Mouse (Mus musculus): Measurements from ENCODE around the gene Slc13a2. TPM values are rescaled to one million over a fixed set of nuclear protein-coding genes. Genes with fewer than 3 reads are reported as not detected.
A peak's percentile ranks its signal among the peaks of the same experiment; 100 is the strongest.

The Slc13a2 gene
- total and polyA plus RNA-seq, 2 experiments from 2014 or later: not detected

DNA sequence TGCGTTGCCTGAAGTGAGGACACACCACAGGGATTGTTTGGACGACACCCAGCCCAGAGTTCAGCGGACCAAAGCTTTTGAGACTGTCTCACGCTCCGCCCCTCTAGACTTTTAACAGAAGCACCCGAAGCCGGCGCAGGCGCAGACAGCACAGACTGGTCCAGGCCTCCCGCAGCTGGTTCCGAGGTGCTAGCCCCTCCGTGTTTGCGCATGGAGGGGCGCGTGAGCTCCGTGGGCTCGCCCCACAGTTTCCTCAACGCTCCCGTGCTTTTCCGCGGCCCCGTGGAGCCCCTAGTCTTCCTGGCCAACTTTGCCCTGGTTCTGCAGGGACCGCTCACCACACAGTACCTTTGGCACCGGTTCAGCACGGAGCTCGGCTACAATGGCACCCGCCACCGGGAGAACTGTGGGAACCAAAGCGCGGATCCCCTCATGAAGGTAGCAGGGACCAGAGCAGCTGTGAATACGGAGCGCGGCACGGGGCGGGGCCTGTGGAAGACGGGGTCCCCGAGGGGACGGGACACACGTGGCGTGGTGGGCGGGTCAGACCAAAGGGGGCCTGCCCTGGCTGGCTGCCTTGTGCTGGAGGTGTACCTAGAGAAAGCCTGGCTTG is 43.7 kb upstream of the Slc13a2 start, which contains the start of gene Slc46a1:
Gene Slc46a1, plus strand, starts transcription at position 130 of the 613 bp plus-strand sequence.
- Histone ChIP-seq H3K4me3 (ENCODE audit: low read depth, low read length) (peak within 1 kb of the TSS; percentile 59), H3K27ac (ENCODE audit: low read depth, low read length) (peak within 1 kb of the TSS; percentile 79), H3K4me2 (ENCODE audit: low read depth, low read length, poor library complexity, severe bottlenecking) (peak within 1 kb of the TSS; percentile 76), H3K27me3 (ENCODE audit: insufficient read depth, low read length) (no peaks in the 10 kb centered on the region), H3K9ac (replicated peaks; ENCODE audit: low read length, poor library complexity, severe bottlenecking) (peak within 1 kb of the TSS; percentile 67), H3K9me3 (ENCODE audit: low read length) (no peaks in the 10 kb centered on the region), H3K4me1 (ENCODE audit: insufficient read depth, low read length) (peaks cover 5% of the 10 kb centered on the region; the same call in 1 of the 2 replicates), H3K36me3 (ENCODE audit: insufficient read depth, low read length) (no peaks in the 10 kb centered on the region)
- WGBS: under 1% methylated on average over 40 of the region's 41 CpGs
- DNase-seq (ENCODE audit: low spot score) (peak; percentile 90), ATAC-seq (ENCODE audit: low FRiP score) (peak; percentile 88)
- TF ChIP-seq CTCF (IDR thresholded peaks at IDR 0.05): no peak

DNA sequence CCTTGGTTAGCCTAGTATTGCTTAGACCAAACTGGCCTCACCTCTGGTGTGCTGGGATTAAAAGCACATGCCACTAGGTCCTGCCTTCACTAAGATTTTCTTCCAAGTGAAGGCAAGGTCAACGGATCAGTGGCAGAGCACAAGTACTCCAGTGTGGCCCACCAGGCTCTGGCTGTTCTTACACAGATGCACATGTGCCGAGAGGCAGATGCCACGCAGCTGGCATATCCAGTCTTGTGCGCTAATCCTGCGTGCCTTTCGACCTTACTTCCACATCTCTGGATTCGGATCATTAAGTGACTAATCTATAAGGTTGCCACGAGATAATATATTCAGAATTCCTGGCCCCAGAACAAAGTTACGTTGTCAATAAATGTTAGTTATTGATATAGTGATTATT is 43.1 kb upstream of the Slc13a2 start:
- WGBS: 18% methylated on average over 9 of the region's 9 CpGs
- no peak overlapping the region for H3K27ac ChIP-seq (ENCODE audit: low read depth, low read length)
- peaks cover 5% of the 10 kb centered on the region; the same call in 1 of the 2 replicates for H3K4me1 ChIP-seq (ENCODE audit: insufficient read depth, low read length)
- no peaks in the 10 kb centered on the region for H3K36me3 ChIP-seq (ENCODE audit: insufficient read depth, low read length)
- H3K27me3 ChIP-seq (ENCODE audit: insufficient read depth, low read length): no peaks in the 10 kb centered on the region
- H3K4me2 ChIP-seq (ENCODE audit: low read depth, low read length, poor library complexity, severe bottlenecking): peak overlapping the region; percentile 76
- no peak overlapping the region for H3K9ac ChIP-seq (replicated peaks; ENCODE audit: low read length, poor library complexity, severe bottlenecking)
- ATAC-seq (ENCODE audit: low FRiP score): no peak
- H3K4me3 ChIP-seq (ENCODE audit: low read depth, low read length): peak overlapping the region; percentile 59
- peak; percentile 7 for DNase-seq (ENCODE audit: low spot score)
- no peaks in the 10 kb centered on the region for H3K9me3 ChIP-seq (ENCODE audit: low read length)
- TF ChIP-seq CTCF (IDR thresholded peaks at IDR 0.05): no peak

DNA sequence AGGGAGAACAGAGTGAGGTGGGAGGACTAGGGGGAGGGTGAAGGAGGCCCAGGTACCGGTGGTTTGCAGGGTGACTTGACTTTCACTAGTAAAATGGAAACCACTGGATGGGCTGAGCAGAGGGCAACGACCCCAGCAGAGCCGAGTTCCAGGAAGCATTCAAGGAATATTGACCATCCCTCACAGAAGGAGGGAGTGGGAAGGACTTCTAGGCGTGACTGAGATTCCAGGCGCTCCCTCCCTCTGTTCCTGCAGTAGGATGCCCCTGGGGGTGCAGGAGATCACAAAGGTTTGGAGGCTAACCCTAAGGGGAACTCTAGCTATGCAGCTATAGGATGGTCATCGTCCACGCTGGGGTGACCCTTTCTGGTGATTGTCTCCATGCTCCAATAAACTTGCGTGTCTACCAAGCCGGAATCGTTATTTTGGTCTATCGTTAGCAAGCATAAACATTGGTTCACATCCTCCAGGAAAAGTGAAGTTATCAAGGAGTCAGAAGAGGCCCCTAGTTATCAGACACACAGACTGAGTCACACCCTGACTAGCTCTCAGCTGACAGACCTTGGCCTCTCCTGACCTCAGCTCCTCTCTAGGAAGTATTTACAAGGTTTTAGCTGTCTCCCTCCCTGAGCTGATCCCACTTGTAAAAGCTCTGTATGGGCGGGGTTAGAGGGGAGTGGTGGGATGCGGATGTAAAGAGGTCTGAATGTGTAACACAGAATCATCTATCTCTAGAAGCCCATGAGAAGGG is 41.4 kb upstream of the Slc13a2 start:
- TF ChIP-seq CTCF (IDR thresholded peaks at IDR 0.05): no peak
- H3K27me3 ChIP-seq (ENCODE audit: insufficient read depth, low read length): no peaks in the 10 kb centered on the region
- no peaks in the 10 kb centered on the region for H3K9me3 ChIP-seq (ENCODE audit: low read length)
- H3K27ac ChIP-seq (ENCODE audit: low read depth, low read length): no peak overlapping the region
- H3K4me1 ChIP-seq (ENCODE audit: insufficient read depth, low read length): peaks cover 5% of the 10 kb centered on the region; the same call in 1 of the 2 replicates
- H3K9ac ChIP-seq (replicated peaks; ENCODE audit: low read length, poor library complexity, severe bottlenecking): no peak overlapping the region
- no peak overlapping the region for H3K4me2 ChIP-seq (ENCODE audit: low read depth, low read length, poor library complexity, severe bottlenecking)
- H3K4me3 ChIP-seq (ENCODE audit: low read depth, low read length): no peak overlapping the region
- H3K36me3 ChIP-seq (ENCODE audit: insufficient read depth, low read length): no peaks in the 10 kb centered on the region
- WGBS: 74% methylated on average over 13 of the region's 13 CpGs
- ATAC-seq (ENCODE audit: low FRiP score) (no peak), DNase-seq (ENCODE audit: low spot score) (no peak)

DNA sequence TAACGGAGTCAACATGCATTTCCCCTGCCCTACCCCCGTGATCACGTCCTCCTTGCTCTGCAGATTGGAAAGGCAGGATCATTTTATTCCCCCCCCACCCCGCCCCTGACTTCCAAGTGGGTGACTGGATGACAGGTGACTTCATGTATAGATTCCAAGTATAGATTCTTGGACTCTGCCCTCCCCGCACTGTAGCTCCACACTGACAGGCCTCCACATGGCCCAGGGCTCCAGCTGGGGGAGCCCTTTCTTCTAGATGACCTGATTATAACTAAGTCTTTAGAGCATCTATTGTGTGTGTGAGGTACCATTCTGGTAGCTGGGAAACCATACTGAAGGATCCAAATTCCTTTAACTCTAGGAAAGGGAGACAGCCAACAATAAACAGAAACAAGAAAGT is 40.7 kb upstream of the Slc13a2 start:
- 78% methylated on average over 5 of the region's 5 CpGs for WGBS
- Histone ChIP-seq H3K4me3 (ENCODE audit: low read depth, low read length) (no peak overlapping the region), H3K9ac (replicated peaks; ENCODE audit: low read length, poor library complexity, severe bottlenecking) (no peak overlapping the region), H3K9me3 (ENCODE audit: low read length) (no peaks in the 10 kb centered on the region), H3K4me2 (ENCODE audit: low read depth, low read length, poor library complexity, severe bottlenecking) (no peak overlapping the region), H3K36me3 (ENCODE audit: insufficient read depth, low read length) (no peaks in the 10 kb centered on the region), H3K27ac (ENCODE audit: low read depth, low read length) (no peak overlapping the region), H3K27me3 (ENCODE audit: insufficient read depth, low read length) (no peaks in the 10 kb centered on the region), H3K4me1 (ENCODE audit: insufficient read depth, low read length) (peaks cover 5% of the 10 kb centered on the region; the same call in 1 of the 2 replicates)
- ATAC-seq (ENCODE audit: low FRiP score): no peak
- no peak for DNase-seq (ENCODE audit: low spot score)
- no peak for TF ChIP-seq CTCF (IDR thresholded peaks at IDR 0.05)

DNA sequence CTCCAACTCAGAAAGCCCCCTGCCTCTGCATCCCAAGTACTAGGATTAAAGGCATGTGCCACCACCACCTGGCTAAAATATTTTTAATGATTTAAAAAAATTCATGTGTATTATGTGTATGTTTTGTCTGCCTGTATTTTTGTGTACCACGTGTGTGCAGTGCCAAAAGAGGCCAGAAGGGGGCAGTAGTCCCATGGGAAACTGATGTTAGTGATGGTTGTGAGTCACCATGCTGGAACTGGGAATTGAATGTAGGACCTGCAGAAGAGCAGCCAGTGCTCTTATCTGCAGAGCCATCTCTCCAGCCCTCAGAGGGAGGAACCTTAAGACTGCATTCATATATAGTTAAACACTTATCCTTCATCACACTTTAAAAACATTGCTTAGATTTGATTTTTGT is 39.9 kb upstream of the Slc13a2 start:
- Histone ChIP-seq H3K27ac (ENCODE audit: low read depth, low read length) (no peak overlapping the region), H3K4me3 (ENCODE audit: low read depth, low read length) (no peak overlapping the region), H3K27me3 (ENCODE audit: insufficient read depth, low read length) (no peaks in the 10 kb centered on the region), H3K4me2 (ENCODE audit: low read depth, low read length, poor library complexity, severe bottlenecking) (no peak overlapping the region), H3K9ac (replicated peaks; ENCODE audit: low read length, poor library complexity, severe bottlenecking) (no peak overlapping the region), H3K36me3 (ENCODE audit: insufficient read depth, low read length) (no peaks in the 10 kb centered on the region), H3K4me1 (ENCODE audit: insufficient read depth, low read length) (peaks cover 5% of the 10 kb centered on the region; the same call in 1 of the 2 replicates), H3K9me3 (ENCODE audit: low read length) (no peaks in the 10 kb centered on the region)
- ATAC-seq (ENCODE audit: low FRiP score) (no peak), DNase-seq (ENCODE audit: low spot score) (no peak)
- 67% methylated on average over 1 of the region's 1 CpGs for WGBS
- peak; percentile 50 for TF ChIP-seq CTCF (IDR thresholded peaks at IDR 0.05)

DNA sequence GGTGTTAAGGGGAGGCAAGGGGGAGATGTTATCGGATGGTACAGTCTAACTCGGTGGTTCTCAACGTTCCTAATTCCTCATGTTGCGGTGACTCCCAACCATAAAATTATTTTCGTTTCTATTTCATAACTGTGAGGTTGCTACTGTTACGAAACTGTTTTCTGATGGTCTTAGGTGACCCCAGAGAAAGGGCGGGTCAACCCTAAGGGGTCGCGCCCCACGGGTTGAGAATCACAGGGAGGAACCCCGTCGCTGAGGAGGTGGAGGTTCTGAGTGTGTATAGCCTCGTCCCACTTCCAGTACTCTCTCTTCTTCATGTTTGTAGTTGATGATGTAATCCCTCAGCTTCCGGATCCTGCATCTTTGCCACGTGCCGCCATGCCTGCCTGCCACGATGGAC is 36.7 kb upstream of the Slc13a2 start:
- no peak overlapping the region for H3K9ac ChIP-seq (replicated peaks; ENCODE audit: low read length, poor library complexity, severe bottlenecking)
- no peaks in the 10 kb centered on the region for H3K4me1 ChIP-seq (ENCODE audit: insufficient read depth, low read length)
- WGBS: 86% methylated on average over 17 of the region's 17 CpGs
- no peak overlapping the region for H3K27ac ChIP-seq (ENCODE audit: low read depth, low read length)
- H3K4me2 ChIP-seq (ENCODE audit: low read depth, low read length, poor library complexity, severe bottlenecking): no peak overlapping the region
- H3K4me3 ChIP-seq (ENCODE audit: low read depth, low read length): no peak overlapping the region
- no peak for TF ChIP-seq CTCF (IDR thresholded peaks at IDR 0.05)
- DNase-seq (ENCODE audit: low spot score) (no peak), ATAC-seq (ENCODE audit: low FRiP score) (no peak)
- H3K27me3 ChIP-seq (ENCODE audit: insufficient read depth, low read length): no peaks in the 10 kb centered on the region
- H3K9me3 ChIP-seq (ENCODE audit: low read length): no peaks in the 10 kb centered on the region
- no peaks in the 10 kb centered on the region for H3K36me3 ChIP-seq (ENCODE audit: insufficient read depth, low read length)
